Comparison of ENCODE assay signal across 8 mouse cellular contexts in genomic region chr3:94888595-94888994, GRCm38 (mm10). TPM values are rescaled to one million over a fixed set of nuclear protein-coding genes. Genes with fewer than 3 reads are reported as not detected.
DNase-seq lines count a peak whose midpoint lies in the region; ATAC-seq lines count a peak whose summit lies in the region.

No protein-coding gene starts in this region.

- H3K4me2 ChIP-seq in midbrain, embryonic 14.5 days (ENCODE audit: low read length): no peak overlapping the region
- no peak overlapping the region for H3K4me2 ChIP-seq in midbrain, embryonic 16.5 days (ENCODE audit: low read length)
- no peak overlapping the region for H3K4me2 ChIP-seq in forebrain, embryonic 12.5 days

- no peaks in the 10 kb centered on the region for H3K27me3 ChIP-seq in midbrain, embryonic 14.5 days (ENCODE audit: control insufficient read depth, insufficient read depth, low read length)
- 0 out of 2 replicates have a peak, but pooled peaks cover 3% of the 10 kb centered on the region for H3K27me3 ChIP-seq in midbrain, embryonic 16.5 days (ENCODE audit: control insufficient read depth, insufficient read depth, low read depth, low read length)
- 0 out of 2 replicates have a peak, but pooled peaks cover 8% of the 10 kb centered on the region for H3K27me3 ChIP-seq in forebrain, embryonic 12.5 days

- DNase-seq in CD4-positive, CD25-positive, alpha-beta regulatory T cell, adult 2 months (ENCODE audit: low read depth, low spot score): peak; percentile 47
- DNase-seq in midbrain, embryonic 14.5 days: peak; percentile 35
- peak; percentile 35 for DNase-seq in heart, postnatal 4 days
- DNase-seq in retina, embryonic 14.5 days (ENCODE audit: low spot score): peak; percentile 29
- no peak for DNase-seq in layer of hippocampus, postnatal 36 days

- no peaks in the 10 kb centered on the region for H3K9me3 ChIP-seq in midbrain, embryonic 14.5 days (ENCODE audit: control insufficient read depth, low read length)
- no peaks in the 10 kb centered on the region for H3K9me3 ChIP-seq in midbrain, embryonic 16.5 days (replicated peaks; ENCODE audit: control insufficient read depth, low read length, poor library complexity, severe bottlenecking)
- no peaks in the 10 kb centered on the region for H3K9me3 ChIP-seq in forebrain, embryonic 12.5 days

- peaks cover 21% of the 10 kb centered on the region for H3K36me3 ChIP-seq in midbrain, embryonic 14.5 days (ENCODE audit: control insufficient read depth, insufficient read depth, low read length)
- H3K36me3 ChIP-seq in midbrain, embryonic 16.5 days (ENCODE audit: control insufficient read depth, insufficient read depth, low read length): peaks cover 7% of the 10 kb centered on the region; the same call in 1 of the 2 replicates
- peaks cover 23% of the 10 kb centered on the region for H3K36me3 ChIP-seq in forebrain, embryonic 12.5 days (replicated peaks)

- no peak overlapping the region for H3K27ac ChIP-seq in midbrain, embryonic 14.5 days (replicated peaks; ENCODE audit: low read depth, low read length)
- H3K27ac ChIP-seq in midbrain, embryonic 16.5 days (ENCODE audit: low read length): no peak overlapping the region
- no peak overlapping the region for H3K27ac ChIP-seq in forebrain, embryonic 12.5 days

- H3K4me3 ChIP-seq in midbrain, embryonic 14.5 days (replicated peaks; ENCODE audit: low read depth, low read length): no peak overlapping the region
- no peak overlapping the region for H3K4me3 ChIP-seq in midbrain, embryonic 16.5 days (ENCODE audit: low read depth, low read length)
- H3K4me3 ChIP-seq in forebrain, embryonic 12.5 days (replicated peaks): no peak overlapping the region

- H3K4me1 ChIP-seq in midbrain, embryonic 14.5 days (ENCODE audit: control insufficient read depth, insufficient read depth, low read length): peaks cover 8% of the 10 kb centered on the region
- H3K4me1 ChIP-seq in midbrain, embryonic 16.5 days (ENCODE audit: control insufficient read depth, insufficient read depth, low read length): peaks cover 11% of the 10 kb centered on the region
- H3K4me1 ChIP-seq in forebrain, embryonic 12.5 days: peaks cover 18% of the 10 kb centered on the region

- no peak overlapping the region for H3K9ac ChIP-seq in midbrain, embryonic 14.5 days (replicated peaks; ENCODE audit: low read length)
- H3K9ac ChIP-seq in midbrain, embryonic 16.5 days (ENCODE audit: low read depth, low read length): no peak overlapping the region
- no peak overlapping the region for H3K9ac ChIP-seq in forebrain, embryonic 12.5 days

- ATAC-seq in CD4-positive, CD25-positive, alpha-beta regulatory T cell, adult 4 months: no peak
- no peak for ATAC-seq in midbrain, embryonic 14.5 days (ENCODE audit: low FRiP score, low TSS enrichment)
- no peak for ATAC-seq in midbrain, embryonic 16.5 days
- no peak for ATAC-seq in forebrain, embryonic 12.5 days (ENCODE audit: low FRiP score)

RNA-seq across cellular contexts. Expression of gene Psmb4, which starts 1.8 kb away (rescaled TPM):
- 100 to 1,000 TPM; 114 to 155 TPM for polyA plus RNA-seq in CD4-positive, CD25-positive, alpha-beta regulatory T cell, adult 4 months (2017; shearing (Covaris generic))
- polyA plus RNA-seq in midbrain, embryonic 14.5 days (2014; fragmentation: Nextera tagmentation; extraction: Ambion mirVana): 377 and 407 TPM in 2 replicates
- 322 and 353 TPM in 2 replicates for polyA plus RNA-seq in midbrain, embryonic 16.5 days (2015; fragmentation: Nextera tagmentation; extraction: Ambion mirVana)
- total RNA-seq in heart, postnatal 4 days (2021): 100 to 1,000 TPM; 297 to 299 TPM
- total RNA-seq in layer of hippocampus, postnatal 36 days (2021): 100 to 1,000 TPM; 275 to 292 TPM
- 295 and 311 TPM in 2 replicates for polyA plus RNA-seq in forebrain, embryonic 12.5 days (2016; fragmentation: Nextera tagmentation; extraction: Ambion mirVana)

RNA-seq across cellular contexts. Expression of gene Selenbp1, which starts 44.3 kb away (rescaled TPM):
- 1 to 10 TPM; 4.6 to 5.2 TPM for polyA plus RNA-seq in CD4-positive, CD25-positive, alpha-beta regulatory T cell, adult 4 months (2017; shearing (Covaris generic))
- 7.3 and 9.1 TPM in 2 replicates for polyA plus RNA-seq in midbrain, embryonic 14.5 days (2014; fragmentation: Nextera tagmentation; extraction: Ambion mirVana)
- polyA plus RNA-seq in midbrain, embryonic 16.5 days (2015; fragmentation: Nextera tagmentation; extraction: Ambion mirVana): 10.8 and 12.4 TPM in 2 replicates
- 10 to 100 TPM; 47.4 to 48.9 TPM for total RNA-seq in heart, postnatal 4 days (2021)
- 10 to 100 TPM in 1 of 2 experiments, 1 to 10 TPM in 1; 9.2 to 10.2 TPM for total RNA-seq in layer of hippocampus, postnatal 36 days (2021)
- 5.5 and 5.9 TPM in 2 replicates for polyA plus RNA-seq in forebrain, embryonic 12.5 days (2016; fragmentation: Nextera tagmentation; extraction: Ambion mirVana)

RNA-seq across cellular contexts. Expression of gene Pogz, which starts 51.2 kb away (rescaled TPM):
- 10 to 100 TPM; 21.3 to 22.0 TPM for polyA plus RNA-seq in CD4-positive, CD25-positive, alpha-beta regulatory T cell, adult 4 months (2017; shearing (Covaris generic))
- 24.2 and 28.7 TPM in 2 replicates for polyA plus RNA-seq in midbrain, embryonic 14.5 days (2014; fragmentation: Nextera tagmentation; extraction: Ambion mirVana)
- 21.1 and 23.5 TPM in 2 replicates for polyA plus RNA-seq in midbrain, embryonic 16.5 days (2015; fragmentation: Nextera tagmentation; extraction: Ambion mirVana)
- total RNA-seq in heart, postnatal 4 days (2021): 10 to 100 TPM; 35.1 to 38.6 TPM
- total RNA-seq in layer of hippocampus, postnatal 36 days (2021): 10 to 100 TPM; 54.4 to 62.5 TPM
- polyA plus RNA-seq in forebrain, embryonic 12.5 days (2016; fragmentation: Nextera tagmentation; extraction: Ambion mirVana): 27.6 and 28.8 TPM in 2 replicates

Comparison
In these comparisons a context has a peak if more than half of its experiments do, and no peak if none do; other contexts are left out.
1. DNase-seq: peak in CD4-positive, CD25-positive, alpha-beta regulatory T cell, adult 2 months (single experiment), midbrain, embryonic 14.5 days (single experiment), heart, postnatal 4 days (single experiment) and retina, embryonic 14.5 days (single experiment); none in layer of hippocampus, postnatal 36 days (0 of 2).